ENCODE assay signal across 19 mouse cellular contexts in genomic region chr13:100594838-100595551, GRCm38 (mm10). TPM values are rescaled to one million over a fixed set of nuclear protein-coding genes. Genes with fewer than 3 reads are reported as not detected.
A peak's percentile ranks its signal among the peaks of the same experiment; 100 is the strongest.
DNase-seq lines count a peak whose midpoint lies in the region; ATAC-seq and TF ChIP-seq lines count a peak whose summit lies in the region.
"Had no signal": no experiment of that assay in that cellular context is flagged by ENCODE, and none has a peak within 500 bp of the region (broad histone marks: within the 10 kb centered on the region; RNA-seq: fewer than 3 reads in every experiment).

No protein-coding gene starts in this region.

- peak overlapping the region; percentile 79; the same call in 1 of the 2 replicates for H3K27ac ChIP-seq in heart, adult 2 months
- H3K27ac ChIP-seq in kidney, postnatal 0 days = 0 out of 2 replicates have a peak overlapping the region, but pooled peaks have one; percentile 60
- H3K27ac ChIP-seq in midbrain, embryonic 15.5 days = 0 out of 2 replicates have a peak overlapping the region, but pooled peaks have one; percentile 58
- no peak overlapping the region for H3K27ac ChIP-seq in midbrain, postnatal 0 days (ENCODE audit: low read depth, low read length)
- H3K27ac ChIP-seq: limb, embryonic 12.5 days; midbrain, embryonic 10.5 days had no signal

- H3K9me3 ChIP-seq in kidney, postnatal 0 days (replicated peaks; ENCODE audit: low read length) = no peaks in the 10 kb centered on the region
- H3K9me3 ChIP-seq in midbrain, embryonic 15.5 days = no peaks in the 10 kb centered on the region
- H3K9me3 ChIP-seq in midbrain, postnatal 0 days (ENCODE audit: low read length) = no peaks in the 10 kb centered on the region
- H3K9me3 ChIP-seq: embryonic facial prominence, embryonic 15.5 days; limb, embryonic 12.5 days; liver, embryonic 15.5 days; midbrain, embryonic 10.5 days had no signal

- H3K4me3 ChIP-seq in heart, adult 2 months = no peak overlapping the region
- no peak overlapping the region for H3K4me3 ChIP-seq in kidney, postnatal 0 days (replicated peaks; ENCODE audit: low read depth, low read length)
- no peak overlapping the region for H3K4me3 ChIP-seq in midbrain, embryonic 15.5 days
- no peak overlapping the region for H3K4me3 ChIP-seq in midbrain, postnatal 0 days (ENCODE audit: low read depth, low read length)
- H3K4me3 ChIP-seq: embryonic facial prominence, embryonic 15.5 days; limb, embryonic 12.5 days had no signal

- no peak for TF ChIP-seq POLR2A in heart, adult 2 months (IDR thresholded peaks at IDR 0.05; ENCODE audit: insufficient read depth, low read depth, low read length)

- TF ChIP-seq EP300 in heart, adult 2 months (IDR thresholded peaks at IDR 0.05; ENCODE audit: insufficient read depth, low read depth, low read length) = no peak

- no peak for DNase-seq in heart, adult 2 months
- DNase-seq in heart, adult 11 months = no peak
- no peak for DNase-seq in kidney, postnatal 0 days (ENCODE audit: low spot score)
- no peak for DNase-seq in kidney, postnatal 4 days
- DNase-seq in midbrain, postnatal 0 days (ENCODE audit: low spot score) = no peak
- DNase-seq: cerebellum, adult 11 months; cerebellum, adult 9-11 months; gastrocnemius, postnatal 25 days; kidney, postnatal 25 days had no signal

- H3K9ac ChIP-seq in heart, adult 2 months (ENCODE audit: low read depth, low read length) = no peak overlapping the region
- no peak overlapping the region for H3K9ac ChIP-seq in kidney, postnatal 0 days (ENCODE audit: low read depth, low read length)
- H3K9ac ChIP-seq in midbrain, embryonic 15.5 days = no peak overlapping the region
- no peak overlapping the region for H3K9ac ChIP-seq in midbrain, postnatal 0 days (replicated peaks; ENCODE audit: low read length, poor library complexity, severe bottlenecking)
- H3K9ac ChIP-seq: embryonic facial prominence, embryonic 15.5 days; forebrain, postnatal 0 days; limb, embryonic 12.5 days; liver, embryonic 15.5 days had no signal

- no peaks in the 10 kb centered on the region for H3K36me3 ChIP-seq in heart, adult 2 months (ENCODE audit: control insufficient read depth, insufficient read depth, low read length)
- H3K36me3 ChIP-seq in kidney, postnatal 0 days (ENCODE audit: insufficient read depth, low read length) = 0 out of 2 replicates have a peak, but pooled peaks cover 3% of the 10 kb centered on the region
- H3K36me3 ChIP-seq in midbrain, embryonic 15.5 days (replicated peaks) = no peaks in the 10 kb centered on the region
- H3K36me3 ChIP-seq in midbrain, postnatal 0 days (ENCODE audit: insufficient read depth, low read length) = no peaks in the 10 kb centered on the region
- H3K36me3 ChIP-seq: embryonic facial prominence, embryonic 15.5 days; limb, embryonic 12.5 days; liver, embryonic 15.5 days; midbrain, embryonic 10.5 days had no signal

- H3K27me3 ChIP-seq in heart, adult 2 months (ENCODE audit: control insufficient read depth, insufficient read depth, low read length) = no peaks in the 10 kb centered on the region
- H3K27me3 ChIP-seq in kidney, postnatal 0 days (ENCODE audit: insufficient read depth, low read length) = no peaks in the 10 kb centered on the region
- no peaks in the 10 kb centered on the region for H3K27me3 ChIP-seq in midbrain, embryonic 15.5 days (replicated peaks)
- no peaks in the 10 kb centered on the region for H3K27me3 ChIP-seq in midbrain, postnatal 0 days (ENCODE audit: insufficient read depth, low read length)
- H3K27me3 ChIP-seq: embryonic facial prominence, embryonic 15.5 days; limb, embryonic 12.5 days; liver, embryonic 15.5 days; Patski had no signal

- H3K4me1 ChIP-seq in heart, adult 2 months (ENCODE audit: control insufficient read depth, insufficient read depth, low read length) = peaks cover 3% of the 10 kb centered on the region; the same call in 1 of the 2 replicates
- no peaks in the 10 kb centered on the region for H3K4me1 ChIP-seq in kidney, postnatal 0 days (replicated peaks; ENCODE audit: insufficient read depth, low read length)
- no peaks in the 10 kb centered on the region for H3K4me1 ChIP-seq in midbrain, embryonic 15.5 days
- H3K4me1 ChIP-seq in midbrain, postnatal 0 days (ENCODE audit: insufficient read depth, low read length) = no peaks in the 10 kb centered on the region
- H3K4me1 ChIP-seq: embryonic facial prominence, embryonic 15.5 days; liver, embryonic 15.5 days; midbrain, embryonic 10.5 days had no signal

- 74% methylated on average over 5 of the region's 5 CpGs for WGBS in heart, adult 2 months
- WGBS in kidney, postnatal 0 days = 67% methylated on average over 5 of the region's 5 CpGs
- 73% methylated on average over 5 of the region's 5 CpGs for WGBS in midbrain, embryonic 15.5 days
- WGBS in midbrain, postnatal 0 days = 78% methylated on average over 5 of the region's 5 CpGs

- intact Hi-C loops in heart, adult 2 months (cut with DNase I) = loop anchor here (5.0 kb wide), 1 partner anchor 103 kb away; the partner anchor contains the start of gene Gtf2h2

- H3K79me2 ChIP-seq in heart, adult 2 months (replicated peaks; ENCODE audit: control insufficient read depth, insufficient read depth, low read length) = no peaks in the 10 kb centered on the region

- H3K4me2 ChIP-seq in kidney, postnatal 0 days (ENCODE audit: low read length) = no peak overlapping the region
- H3K4me2 ChIP-seq in midbrain, embryonic 15.5 days = no peak overlapping the region
- no peak overlapping the region for H3K4me2 ChIP-seq in midbrain, postnatal 0 days (ENCODE audit: low read depth, low read length, poor library complexity, severe bottlenecking)
- H3K4me2 ChIP-seq: embryonic facial prominence, embryonic 15.5 days; limb, embryonic 12.5 days had no signal

- peak; percentile 46; the same call in 1 of the 2 replicates for ATAC-seq in kidney, postnatal 0 days (replicated peaks; ENCODE audit: low FRiP score, low read depth)
- no peak for ATAC-seq in midbrain, embryonic 15.5 days (replicated peaks)
- ATAC-seq in midbrain, postnatal 0 days (ENCODE audit: low FRiP score) = no peak
- no peak for ATAC-seq in CD4-positive, CD25-positive, alpha-beta regulatory T cell, adult 4 months
- ATAC-seq: Patski had no signal

- no peak for TF ChIP-seq CTCF in heart, adult 2 months (IDR thresholded peaks at IDR 0.05)
- TF ChIP-seq CTCF in kidney, postnatal 0 days (IDR thresholded peaks at IDR 0.05; ENCODE audit: low read depth) = no peak
- TF ChIP-seq CTCF in midbrain, postnatal 0 days (IDR thresholded peaks at IDR 0.05) = no peak

RNA-seq across cellular contexts. Expression of gene Marveld2, which starts 21.8 kb away (rescaled TPM):
- under 1 TPM; 0.27 to 0.34 TPM for total RNA-seq in heart, adult 2 months (2021)
- polyA plus RNA-seq in heart, adult 2 months (2012; rRNA removed) = 0.50 and 0.66 TPM in 2 replicates
- polyA plus RNA-seq in kidney, postnatal 0 days (2015; fragmentation: Nextera tagmentation; extraction: Ambion mirVana) = 17.0 TPM in 2 replicates
- polyA plus RNA-seq in midbrain, embryonic 15.5 days (2015; fragmentation: Nextera tagmentation; extraction: Ambion mirVana) = 2.3 and 2.7 TPM in 2 replicates
- 1.4 and 3.4 TPM in 2 replicates for total RNA-seq in midbrain, postnatal 0 days (2014; rRNA removed)
- 2.1 and 2.3 TPM in 2 replicates for polyA plus RNA-seq in midbrain, postnatal 0 days (2015; fragmentation: Nextera tagmentation; extraction: Ambion mirVana)
- polyA plus RNA-seq in CD4-positive, CD25-positive, alpha-beta regulatory T cell, adult 4 months (2017; shearing (Covaris generic)) = 1 to 10 TPM; 4.5 to 8.1 TPM

RNA-seq across cellular contexts. Expression of gene Ocln, which starts 42.5 kb away (rescaled TPM):
- total RNA-seq in heart, adult 2 months (2021) = under 1 TPM; 0.43 to 0.76 TPM
- polyA plus RNA-seq in heart, adult 2 months (2012; rRNA removed) = 0.37 and 0.82 TPM in 2 replicates
- polyA plus RNA-seq in kidney, postnatal 0 days (2015; fragmentation: Nextera tagmentation; extraction: Ambion mirVana) = 35.3 and 37.8 TPM in 2 replicates
- 7.4 and 8.6 TPM in 2 replicates for polyA plus RNA-seq in midbrain, embryonic 15.5 days (2015; fragmentation: Nextera tagmentation; extraction: Ambion mirVana)
- 12.4 and 12.7 TPM in 2 replicates for total RNA-seq in midbrain, postnatal 0 days (2014; rRNA removed)
- polyA plus RNA-seq in midbrain, postnatal 0 days (2015; fragmentation: Nextera tagmentation; extraction: Ambion mirVana) = 9.0 and 9.7 TPM in 2 replicates
- under 1 TPM; 0.69 to 0.82 TPM for polyA plus RNA-seq in CD4-positive, CD25-positive, alpha-beta regulatory T cell, adult 4 months (2017; shearing (Covaris generic))
- total RNA-seq: common myeloid progenitor, adult 5-6 weeks had no signal
- polyA plus RNA-seq: macrophage had no signal

RNA-seq across cellular contexts. Expression of gene Ak6, which starts 55.8 kb away (rescaled TPM):
- total RNA-seq in heart, adult 2 months (2021) = 10 to 100 TPM; 55.1 to 65.7 TPM
- polyA plus RNA-seq in heart, adult 2 months (2012; rRNA removed) = 49.9 and 92.7 TPM in 2 replicates
- 257 TPM in 2 replicates for polyA plus RNA-seq in kidney, postnatal 0 days (2015; fragmentation: Nextera tagmentation; extraction: Ambion mirVana)
- 299 and 307 TPM in 2 replicates for polyA plus RNA-seq in midbrain, embryonic 15.5 days (2015; fragmentation: Nextera tagmentation; extraction: Ambion mirVana)
- 136 and 141 TPM in 2 replicates for total RNA-seq in midbrain, postnatal 0 days (2014; rRNA removed)
- 317 and 334 TPM in 2 replicates for polyA plus RNA-seq in midbrain, postnatal 0 days (2015; fragmentation: Nextera tagmentation; extraction: Ambion mirVana)
- 100 to 1,000 TPM; 107 to 115 TPM for polyA plus RNA-seq in CD4-positive, CD25-positive, alpha-beta regulatory T cell, adult 4 months (2017; shearing (Covaris generic))

RNA-seq across cellular contexts. Expression of gene Rad17, which starts 55.9 kb away (rescaled TPM):
- 10 to 100 TPM; 15.0 TPM for total RNA-seq in heart, adult 2 months (2021)
- polyA plus RNA-seq in heart, adult 2 months (2012; rRNA removed) = 5.6 and 9.5 TPM in 2 replicates
- polyA plus RNA-seq in kidney, postnatal 0 days (2015; fragmentation: Nextera tagmentation; extraction: Ambion mirVana) = 18.6 and 19.7 TPM in 2 replicates
- 17.0 and 17.1 TPM in 2 replicates for polyA plus RNA-seq in midbrain, embryonic 15.5 days (2015; fragmentation: Nextera tagmentation; extraction: Ambion mirVana)
- 13.5 and 17.7 TPM in 2 replicates for total RNA-seq in midbrain, postnatal 0 days (2014; rRNA removed)
- polyA plus RNA-seq in midbrain, postnatal 0 days (2015; fragmentation: Nextera tagmentation; extraction: Ambion mirVana) = 12.3 and 14.0 TPM in 2 replicates
- 10 to 100 TPM; 23.8 to 25.8 TPM for polyA plus RNA-seq in CD4-positive, CD25-positive, alpha-beta regulatory T cell, adult 4 months (2017; shearing (Covaris generic))

RNA-seq across cellular contexts. Expression of gene Taf9, which starts 56.4 kb away (rescaled TPM):
- total RNA-seq in heart, adult 2 months (2021) = 1 to 10 TPM; 9.8 TPM
- polyA plus RNA-seq in heart, adult 2 months (2012; rRNA removed) = 2.2 and 3.4 TPM in 2 replicates
- 17.0 and 17.4 TPM in 2 replicates for polyA plus RNA-seq in kidney, postnatal 0 days (2015; fragmentation: Nextera tagmentation; extraction: Ambion mirVana)
- polyA plus RNA-seq in midbrain, embryonic 15.5 days (2015; fragmentation: Nextera tagmentation; extraction: Ambion mirVana) = 25.1 and 30.6 TPM in 2 replicates
- 41.5 and 58.3 TPM in 2 replicates for total RNA-seq in midbrain, postnatal 0 days (2014; rRNA removed)
- polyA plus RNA-seq in midbrain, postnatal 0 days (2015; fragmentation: Nextera tagmentation; extraction: Ambion mirVana) = 45.9 and 51.3 TPM in 2 replicates
- 10 to 100 TPM; 15.8 to 22.5 TPM for polyA plus RNA-seq in CD4-positive, CD25-positive, alpha-beta regulatory T cell, adult 4 months (2017; shearing (Covaris generic))
